10 mouse cellular contexts compared by ENCODE assay signal in genomic region chr8:74853488-74853887, GRCm38 (mm10). TPM values are rescaled to one million over a fixed set of nuclear protein-coding genes. Genes with fewer than 3 reads are reported as not detected.
DNase-seq lines count a peak whose midpoint lies in the region; ATAC-seq and TF ChIP-seq lines count a peak whose summit lies in the region.
"Had no signal": no experiment of that assay in that cellular context is flagged by ENCODE, and none has a peak within 500 bp of the region (broad histone marks: within the 10 kb centered on the region; RNA-seq: fewer than 3 reads in every experiment).

No protein-coding gene starts in this region.

- ATAC-seq in embryonic facial prominence, embryonic 11.5 days (replicated peaks; ENCODE audit: insufficient number of reproducible peaks, low FRiP score, low TSS enrichment, low read depth): no peak

- peak; percentile 53; the same call in 1 of the 2 replicates for TF ChIP-seq CTCF in small intestine, adult 2 months (IDR thresholded peaks at IDR 0.05; ENCODE audit: extremely low read depth, insufficient read length, insufficient replicate concordance, low read depth, low read length)

- H3K9me3 ChIP-seq in embryonic facial prominence, embryonic 11.5 days (replicated peaks; ENCODE audit: control insufficient read depth, low read length): no peaks in the 10 kb centered on the region
- H3K9me3 ChIP-seq in embryonic facial prominence, embryonic 10.5 days: no peaks in the 10 kb centered on the region

- no peaks in the 10 kb centered on the region for H3K27me3 ChIP-seq in embryonic facial prominence, embryonic 11.5 days (ENCODE audit: control insufficient read depth, insufficient read depth, low read length)
- H3K27me3 ChIP-seq in embryonic facial prominence, embryonic 10.5 days (replicated peaks; ENCODE audit: low read depth, poor library complexity, severe bottlenecking): no peaks in the 10 kb centered on the region
- H3K27me3 ChIP-seq in small intestine, adult 2 months (ENCODE audit: control insufficient read depth, insufficient read depth, low read length): no peaks in the 10 kb centered on the region

- H3K9ac ChIP-seq in embryonic facial prominence, embryonic 11.5 days (replicated peaks; ENCODE audit: low read length): no peak overlapping the region
- H3K9ac ChIP-seq: liver, embryonic 14.5 days had no signal

- intact Hi-C loops in heart, postnatal 10 days (cut with DNase I): loop anchor here (5.0 kb wide), 1 partner anchor 1496 kb away; no protein-coding TSS in a partner anchor
- intact Hi-C loops in left cerebral cortex, postnatal 36 days (cut with DNase I): loop anchor here (5.0 to 10.0 kb wide), 3 partner anchors 1501 to 1849 kb away; partner anchors contain the start of gene Large1

- no peak overlapping the region for H3K4me3 ChIP-seq in embryonic facial prominence, embryonic 11.5 days (ENCODE audit: low read depth, low read length)
- no peak overlapping the region for H3K4me3 ChIP-seq in embryonic facial prominence, embryonic 10.5 days
- H3K4me3 ChIP-seq in small intestine, adult 2 months (ENCODE audit: low read depth, low read length): no peak overlapping the region

- H3K36me3 ChIP-seq in embryonic facial prominence, embryonic 11.5 days (replicated peaks; ENCODE audit: control insufficient read depth, insufficient read depth, low read depth, low read length): no peaks in the 10 kb centered on the region
- no peaks in the 10 kb centered on the region for H3K36me3 ChIP-seq in embryonic facial prominence, embryonic 10.5 days (replicated peaks)
- H3K36me3 ChIP-seq in small intestine, adult 2 months (ENCODE audit: control insufficient read depth, insufficient read depth, low read length): no peaks in the 10 kb centered on the region

- WGBS in embryonic facial prominence, embryonic 11.5 days: 26% methylated on average over 5 of the region's 5 CpGs
- WGBS in embryonic facial prominence, embryonic 10.5 days: 29% methylated on average over 5 of the region's 5 CpGs
- 18% methylated on average over 5 of the region's 5 CpGs for WGBS in small intestine, adult 2 months

- DNase-seq in embryonic facial prominence, embryonic 11.5 days (ENCODE audit: low spot score): peak; percentile 63
- DNase-seq in embryonic facial prominence, embryonic 10.5 days (ENCODE audit: low spot score): no peak
- DNase-seq in urinary bladder, postnatal 25 days (ENCODE audit: low spot score): peak; percentile 7
- DNase-seq in urinary bladder, postnatal 10 days (ENCODE audit: low spot score): no peak
- DNase-seq in heart, postnatal 10 days: peak; percentile 14 to 46
- DNase-seq in left cerebral cortex, postnatal 36 days (ENCODE audit: low spot score in 2 of 2): peak; percentile 30 to 59
- DNase-seq in gastrocnemius, adult 8-10 months (ENCODE audit: low spot score in 2 of 2): no peak

- no peak for TF ChIP-seq POLR2A in small intestine, adult 2 months (IDR thresholded peaks at IDR 0.05; ENCODE audit: low read depth, low read length)

- H3K4me1 ChIP-seq in embryonic facial prominence, embryonic 11.5 days (ENCODE audit: control insufficient read depth, insufficient read depth, low read length): no peaks in the 10 kb centered on the region
- no peaks in the 10 kb centered on the region for H3K4me1 ChIP-seq in embryonic facial prominence, embryonic 10.5 days
- H3K4me1 ChIP-seq in small intestine, adult 2 months (ENCODE audit: control insufficient read depth, insufficient read depth, insufficient read length, low read length): no peaks in the 10 kb centered on the region

- H3K27ac ChIP-seq in embryonic facial prominence, embryonic 11.5 days (replicated peaks; ENCODE audit: low read depth, low read length): no peak overlapping the region
- H3K27ac ChIP-seq in embryonic facial prominence, embryonic 10.5 days (replicated peaks): no peak overlapping the region
- no peak overlapping the region for H3K27ac ChIP-seq in small intestine, adult 2 months (ENCODE audit: insufficient read depth, low read depth, low read length)
- H3K27ac ChIP-seq: liver, embryonic 14.5 days had no signal

- no peak overlapping the region for H3K4me2 ChIP-seq in embryonic facial prominence, embryonic 11.5 days (ENCODE audit: low read depth, low read length)

RNA-seq across cellular contexts. Expression of gene Isx, which starts 19.5 kb away (rescaled TPM):
- polyA plus RNA-seq in embryonic facial prominence, embryonic 11.5 days (2014; fragmentation: Nextera tagmentation; extraction: Ambion mirVana): not detected in 2 replicates
- polyA plus RNA-seq in embryonic facial prominence, embryonic 10.5 days (2016; fragmentation: Nextera tagmentation; extraction: Ambion mirVana): not detected in 2 replicates
- total RNA-seq in heart, postnatal 10 days (2021): under 1 TPM; 0.17 to 0.27 TPM
- under 1 TPM in 1 of 2 experiments, not detected in 1; 0.17 TPM for total RNA-seq in left cerebral cortex, postnatal 36 days (2021)
- polyA plus RNA-seq in small intestine, adult 2 months (2012; rRNA removed): 59.6 and 144 TPM in 2 replicates
- total RNA-seq in gastrocnemius, adult 8-10 months (2022): not detected
- polyA plus RNA-seq: liver, embryonic 14.5 days; testis, adult 2 months had no signal

Comparison
In these comparisons a context has a peak if more than half of its experiments do, and no peak if none do; other contexts are left out.
1. DNase-seq: peak in embryonic facial prominence, embryonic 11.5 days (single experiment), urinary bladder, postnatal 25 days (single experiment), heart, postnatal 10 days (2 of 2) and left cerebral cortex, postnatal 36 days (2 of 2); none in embryonic facial prominence, embryonic 10.5 days (single experiment), urinary bladder, postnatal 10 days (single experiment) and gastrocnemius, adult 8-10 months (0 of 2).